Comparison of ENCODE assay signal across 16 mouse cellular contexts in the genomic region with DNA sequence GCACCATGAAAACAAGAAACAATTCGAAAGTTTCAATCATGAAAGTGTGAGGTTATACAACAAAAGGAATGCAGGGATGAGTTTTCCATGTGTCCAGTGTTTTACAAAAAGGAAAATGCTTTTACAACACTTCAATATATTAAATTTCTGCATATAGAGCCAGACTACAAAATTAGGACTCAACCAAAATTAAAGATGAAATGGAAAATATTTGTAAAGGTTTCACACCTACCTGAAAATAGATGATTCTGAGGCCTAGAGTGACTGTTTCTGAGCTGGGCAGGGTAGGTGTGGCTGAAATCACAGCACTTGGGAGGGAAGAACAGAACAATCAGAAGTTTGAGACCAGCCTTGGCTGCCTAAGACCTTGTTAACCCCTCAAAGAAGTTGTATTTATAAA.
"Had no signal": no experiment of that assay in that cellular context is flagged by ENCODE, and none has a peak within 500 bp of the region (broad histone marks: within the 10 kb centered on the region; RNA-seq: fewer than 3 reads in every experiment).

No protein-coding gene starts in this region.

- H3K4me3 ChIP-seq: lung, embryonic 15.5 days; megakaryocyte, embryonic 14.5 days; midbrain, embryonic 12.5 days; midbrain, embryonic 15.5 days; neural tube, embryonic 12.5 days; stomach, embryonic 15.5 days had no signal

- H3K9ac ChIP-seq: liver, postnatal 0 days; lung, embryonic 15.5 days; midbrain, embryonic 12.5 days; neural tube, embryonic 12.5 days; stomach, embryonic 15.5 days had no signal

- H3K9me3 ChIP-seq: lung, embryonic 15.5 days; megakaryocyte, embryonic 14.5 days; midbrain, embryonic 12.5 days; midbrain, embryonic 15.5 days; neural tube, embryonic 12.5 days; stomach, embryonic 15.5 days had no signal

- ATAC-seq: liver, postnatal 0 days; lung, postnatal 0 days; midbrain, embryonic 15.5 days had no signal

- DNase-seq: liver, postnatal 0 days; lung, adult 2 months; lung, postnatal 14 days; lung, postnatal 36 days; right cerebral cortex, postnatal 14 days; thymus, adult 2 months; thymus, postnatal 25 days; thymus, postnatal 4 days had no signal

- H3K27ac ChIP-seq: lung, embryonic 15.5 days; macrophage; neural tube, embryonic 12.5 days; stomach, embryonic 15.5 days had no signal

- H3K27me3 ChIP-seq: lung, embryonic 15.5 days; midbrain, embryonic 12.5 days; midbrain, embryonic 15.5 days; neural tube, embryonic 12.5 days; stomach, embryonic 15.5 days had no signal

- H3K36me3 ChIP-seq: lung, embryonic 15.5 days; midbrain, embryonic 12.5 days; midbrain, embryonic 15.5 days; neural tube, embryonic 12.5 days; stomach, embryonic 15.5 days had no signal

- H3K4me2 ChIP-seq: lung, embryonic 15.5 days; midbrain, embryonic 12.5 days; midbrain, embryonic 15.5 days; neural tube, embryonic 12.5 days; stomach, embryonic 15.5 days had no signal
